ENCODE assay signal across 8 mouse cellular contexts in genomic region chr10:111516804-111517436, GRCm38 (mm10). TPM values are rescaled to one million over a fixed set of nuclear protein-coding genes. Genes with fewer than 3 reads are reported as not detected.
A peak's percentile ranks its signal among the peaks of the same experiment; 100 is the strongest.
DNase-seq lines count a peak whose midpoint lies in the region; ATAC-seq lines count a peak whose summit lies in the region.

No protein-coding gene starts in this region.

- no peak for DNase-seq in heart, embryonic 10.5 days (ENCODE audit: low spot score)
- no peak for DNase-seq in heart, adult 8-10 months (ENCODE audit: low spot score)
- peak; percentile 81 for DNase-seq in 3T3-L1 (ENCODE audit: low read depth, low spot score)
- no peak for DNase-seq in embryonic facial prominence, embryonic 10.5 days (ENCODE audit: low spot score)
- no peak for DNase-seq in cerebellum, adult 18-20 months
- DNase-seq in adrenal gland, postnatal 14 days: no peak
- no peak for DNase-seq in urinary bladder, postnatal 10 days (ENCODE audit: low spot score)

- 0 out of 2 replicates have a peak overlapping the region, but pooled peaks have one; percentile 36 for H3K4me2 ChIP-seq in limb, embryonic 13.5 days (replicated peaks)

- peak overlapping the region; percentile 76; the same call in 1 of the 2 replicates for H3K27ac ChIP-seq in heart, embryonic 10.5 days
- H3K27ac ChIP-seq in embryonic facial prominence, embryonic 10.5 days (replicated peaks): peak overlapping the region; percentile 32; the same call in 1 of the 2 replicates
- peak overlapping the region; percentile 65 for H3K27ac ChIP-seq in limb, embryonic 13.5 days

- peak; percentile 55; the same call in 1 of the 2 replicates for ATAC-seq in limb, embryonic 13.5 days (ENCODE audit: low FRiP score, low read depth)

- no peaks in the 10 kb centered on the region for H3K27me3 ChIP-seq in heart, embryonic 10.5 days (ENCODE audit: insufficient read depth, poor library complexity, severe bottlenecking)
- H3K27me3 ChIP-seq in embryonic facial prominence, embryonic 10.5 days (replicated peaks; ENCODE audit: low read depth, poor library complexity, severe bottlenecking): 0 out of 2 replicates have a peak, but pooled peaks cover 5% of the 10 kb centered on the region
- H3K27me3 ChIP-seq in limb, embryonic 13.5 days: no peaks in the 10 kb centered on the region

- H3K4me3 ChIP-seq in heart, embryonic 10.5 days: no peak overlapping the region
- no peak overlapping the region for H3K4me3 ChIP-seq in embryonic facial prominence, embryonic 10.5 days
- H3K4me3 ChIP-seq in limb, embryonic 13.5 days: no peak overlapping the region

- H3K9me3 ChIP-seq in heart, embryonic 10.5 days: no peaks in the 10 kb centered on the region
- no peaks in the 10 kb centered on the region for H3K9me3 ChIP-seq in embryonic facial prominence, embryonic 10.5 days
- H3K9me3 ChIP-seq in limb, embryonic 13.5 days: no peaks in the 10 kb centered on the region

- 89% methylated on average over 8 of the region's 8 CpGs for WGBS in heart, embryonic 10.5 days
- WGBS in embryonic facial prominence, embryonic 10.5 days: 83% methylated on average over 8 of the region's 8 CpGs
- WGBS in limb, embryonic 13.5 days: 61% methylated on average over 8 of the region's 8 CpGs

- H3K4me1 ChIP-seq in heart, embryonic 10.5 days: peaks cover 48% of the 10 kb centered on the region
- H3K4me1 ChIP-seq in embryonic facial prominence, embryonic 10.5 days: peaks cover 46% of the 10 kb centered on the region
- peaks cover 51% of the 10 kb centered on the region for H3K4me1 ChIP-seq in limb, embryonic 13.5 days

- no peaks in the 10 kb centered on the region for H3K36me3 ChIP-seq in heart, embryonic 10.5 days
- H3K36me3 ChIP-seq in embryonic facial prominence, embryonic 10.5 days (replicated peaks): no peaks in the 10 kb centered on the region
- no peaks in the 10 kb centered on the region for H3K36me3 ChIP-seq in limb, embryonic 13.5 days

- no peak overlapping the region for H3K9ac ChIP-seq in limb, embryonic 13.5 days

RNA-seq across cellular contexts. Expression of gene Phlda1, which starts 10.8 kb away (rescaled TPM):
- polyA plus RNA-seq in heart, embryonic 10.5 days (2016; fragmentation: Nextera tagmentation; extraction: Ambion mirVana): 20.6 and 28.8 TPM in 2 replicates
- total RNA-seq in heart, adult 8-10 months (2022): 10 to 100 TPM; 10.5 to 18.1 (median 12.4) TPM
- 34.0 and 38.4 TPM in 2 replicates for polyA plus RNA-seq in embryonic facial prominence, embryonic 10.5 days (2016; fragmentation: Nextera tagmentation; extraction: Ambion mirVana)
- 42.2 and 43.9 TPM in 2 replicates for polyA plus RNA-seq in limb, embryonic 13.5 days (2015; fragmentation: Nextera tagmentation; extraction: Ambion mirVana)
- 50.8 and 76.7 TPM in 2 replicates for total RNA-seq in adrenal gland, postnatal 14 days (2021)

RNA-seq across cellular contexts. Expression of gene Nap1l1, which starts 43.9 kb away (rescaled TPM):
- polyA plus RNA-seq in heart, embryonic 10.5 days (2016; fragmentation: Nextera tagmentation; extraction: Ambion mirVana): 190 and 243 TPM in 2 replicates
- 10 to 100 TPM; 59.4 to 73.3 (median 66.5) TPM for total RNA-seq in heart, adult 8-10 months (2022)
- 367 and 371 TPM in 2 replicates for polyA plus RNA-seq in embryonic facial prominence, embryonic 10.5 days (2016; fragmentation: Nextera tagmentation; extraction: Ambion mirVana)
- polyA plus RNA-seq in limb, embryonic 13.5 days (2015; fragmentation: Nextera tagmentation; extraction: Ambion mirVana): 283 and 285 TPM in 2 replicates
- 153 and 160 TPM in 2 replicates for total RNA-seq in adrenal gland, postnatal 14 days (2021)
